Mouse (Mus musculus) splenic B cell, adult 2 months (primary cell): ENCODE results near the gene G6pc.
A peak's percentile ranks its signal among the peaks of the same experiment; 100 is the strongest.
"Not testable (repeated sequence)": the region's sequence is repeated elsewhere in the genome, so short reads cannot be mapped to it uniquely, and the experiment has no call there.

Experiments used
- DNase-seq: peaks from one replicate; pipeline ENCODE4 v3.0.0-alpha.2; 2011; ENCODE audit warnings: low read depth, low spot score
- H3K27me3 ChIP-seq: 2 replicates; pipeline ENCODE4 v1.6.1; 2012; ENCODE audit warnings: mild to moderate bottlenecking, low read length, moderate library complexity, mixed read lengths; ENCODE audit not compliant: control insufficient read depth, poor library complexity, insufficient read depth, severe bottlenecking
- H3K36me3 ChIP-seq: 2 replicates; pipeline ENCODE4 v1.6.1; 2012; ENCODE audit warnings: mild to moderate bottlenecking, low read length, moderate library complexity, mixed read lengths; ENCODE audit not compliant: control insufficient read depth, poor library complexity, insufficient read depth, severe bottlenecking

Gene G6pc

DNA sequence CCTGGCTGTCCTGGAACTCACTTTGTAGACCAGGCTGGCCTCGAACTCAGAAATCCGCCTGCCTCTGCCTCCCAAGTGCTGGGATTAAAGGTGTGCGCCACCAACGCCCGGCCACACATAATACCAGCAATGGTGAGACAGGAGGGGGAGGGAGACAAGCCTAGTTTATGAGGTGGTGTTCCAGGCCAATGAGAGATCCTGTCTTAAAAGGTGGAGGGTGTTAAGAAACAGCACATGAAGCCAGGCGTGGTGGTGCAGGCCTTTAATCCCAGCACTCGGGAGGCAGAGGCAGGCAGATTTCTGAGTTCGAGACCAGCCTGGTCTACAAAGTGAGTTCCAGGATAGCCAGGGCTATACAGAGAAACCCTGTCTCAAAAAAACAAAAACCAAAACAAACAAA, 10.8 kb downstream of the G6pc start:
- H3K36me3 ChIP-seq: not testable (repeated sequence)

DNA sequence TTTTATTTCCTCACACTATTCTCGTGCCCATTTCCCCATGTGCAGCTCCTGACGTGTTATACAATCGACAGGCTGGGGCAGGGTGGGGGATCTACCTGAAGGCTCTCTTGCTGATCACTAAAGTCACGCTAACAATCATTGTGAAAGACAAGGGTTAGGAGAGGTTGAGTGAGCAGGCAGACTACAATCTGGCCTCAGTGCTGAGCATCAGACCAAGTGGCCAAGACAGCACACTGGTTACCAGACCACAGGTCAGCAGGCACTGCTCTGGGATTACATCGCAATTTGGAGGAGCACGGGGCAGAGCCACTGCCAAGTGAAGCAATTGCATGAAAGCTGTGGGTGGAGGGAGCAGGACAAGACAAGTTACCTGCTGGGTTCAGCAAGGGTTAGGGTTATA, 11.6 kb downstream of the G6pc start:
- Histone ChIP-seq H3K36me3 (no peaks in the 10 kb centered on the region), H3K27me3 (no peaks in the 10 kb centered on the region)
- no peak for DNase-seq

More for the DNA sequence above, 10.8 kb downstream of the G6pc start:
- not testable (repeated sequence) for H3K27me3 ChIP-seq, DNase-seq

DNA sequence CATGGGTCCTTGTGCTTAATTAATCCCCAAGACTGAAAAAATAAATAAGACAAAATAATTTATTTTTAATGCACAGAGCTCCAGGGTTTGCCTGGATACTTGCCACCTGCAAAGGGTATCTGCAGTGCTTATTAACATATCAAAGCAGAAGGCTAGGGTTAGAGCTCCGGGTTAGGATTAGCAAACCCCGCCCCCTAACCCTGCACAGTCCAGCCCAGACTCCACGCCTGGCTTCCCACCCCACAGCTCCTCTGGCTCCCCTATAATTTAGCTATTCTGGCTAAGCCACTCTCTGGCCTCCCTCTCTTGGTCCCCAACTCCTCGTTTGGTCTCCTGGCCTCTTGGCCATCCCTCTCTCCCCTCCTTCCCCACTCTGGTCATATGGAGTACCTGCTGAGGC, 14.5 kb downstream of the G6pc start:
- Histone ChIP-seq H3K27me3 (no peaks in the 10 kb centered on the region), H3K36me3 (no peaks in the 10 kb centered on the region)
- DNase-seq: no peak

DNA sequence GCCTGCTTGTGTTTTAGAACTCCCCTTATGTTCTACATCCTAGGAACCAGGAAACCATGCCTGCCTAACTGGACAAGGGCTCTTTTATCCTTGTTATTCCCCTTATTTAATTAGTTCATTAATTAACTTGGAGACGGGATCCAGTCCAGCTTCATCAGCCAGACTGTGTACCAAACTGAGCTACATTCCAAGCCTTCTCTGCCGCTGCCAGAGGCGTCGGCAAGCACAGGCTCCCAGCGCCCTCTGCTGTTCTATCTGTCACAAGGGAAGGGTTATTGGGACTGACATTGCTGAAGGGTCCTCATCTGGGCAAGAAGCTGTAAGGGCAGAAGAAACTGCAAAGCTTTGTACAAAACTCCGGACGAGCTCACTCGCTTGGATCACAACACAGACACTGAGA, 27.7 kb downstream of the G6pc start:
- Histone ChIP-seq H3K27me3 (no peaks in the 10 kb centered on the region), H3K36me3 (no peaks in the 10 kb centered on the region)
- DNase-seq: peak; percentile 58

DNA sequence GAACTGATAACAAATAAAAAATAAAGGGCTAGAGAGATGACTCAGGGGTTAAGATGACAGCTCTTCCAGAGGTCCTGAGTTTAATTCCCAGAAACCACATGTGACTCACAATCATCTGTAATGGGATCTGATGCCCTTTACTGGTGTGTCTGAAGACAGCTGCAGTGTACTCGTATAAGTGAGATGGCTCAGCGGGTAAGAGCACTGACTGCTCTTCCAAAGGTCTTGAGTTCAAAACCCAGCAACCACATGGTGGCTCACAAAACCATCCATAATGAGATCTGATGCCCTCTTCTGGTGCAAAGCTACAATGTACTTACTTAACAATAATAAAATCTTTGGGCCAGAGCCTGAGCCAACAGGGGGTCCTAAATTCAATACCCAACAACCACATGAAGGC, 47.9 kb downstream of the G6pc start:
- DNase-seq: peak; percentile 32
- Histone ChIP-seq H3K36me3 (no peaks in the 10 kb centered on the region; the same call in 1 of the 2 replicates), H3K27me3 (no peaks in the 10 kb centered on the region)

DNA sequence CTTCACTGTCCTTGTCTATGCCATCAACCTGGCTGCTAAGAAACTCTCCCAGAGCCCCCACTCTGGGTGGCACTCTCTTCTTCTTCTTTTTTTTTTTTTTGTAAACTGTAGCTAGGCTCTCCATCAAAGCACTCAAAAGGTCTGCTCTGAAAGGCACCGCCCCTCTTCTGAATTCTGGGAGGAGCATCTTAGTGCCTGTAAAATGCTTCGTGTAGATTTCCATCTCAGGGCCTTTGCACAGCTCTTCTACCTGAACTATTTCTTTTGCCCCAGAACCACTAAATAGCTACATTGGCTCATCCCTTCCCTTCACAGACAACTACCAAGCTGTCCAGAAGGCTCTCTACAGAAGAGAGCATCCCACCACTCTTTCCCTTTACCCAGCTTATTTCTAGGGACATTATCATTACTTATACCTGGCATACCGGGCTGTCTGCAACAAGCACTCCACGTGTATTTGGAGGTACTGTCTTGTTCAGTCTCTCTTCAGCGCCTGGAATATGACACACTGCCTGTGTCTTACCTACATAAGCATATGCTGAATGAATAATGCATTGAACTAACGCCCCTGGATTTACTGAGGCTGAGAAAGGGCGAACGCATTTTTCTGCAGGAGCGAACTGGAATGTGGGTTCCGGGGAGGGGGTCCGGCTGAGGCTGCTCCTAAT, 49.2 kb downstream of the G6pc start:
- DNase-seq: peak; percentile 26
- Histone ChIP-seq H3K36me3 (no peaks in the 10 kb centered on the region), H3K27me3 (no peaks in the 10 kb centered on the region)

DNA sequence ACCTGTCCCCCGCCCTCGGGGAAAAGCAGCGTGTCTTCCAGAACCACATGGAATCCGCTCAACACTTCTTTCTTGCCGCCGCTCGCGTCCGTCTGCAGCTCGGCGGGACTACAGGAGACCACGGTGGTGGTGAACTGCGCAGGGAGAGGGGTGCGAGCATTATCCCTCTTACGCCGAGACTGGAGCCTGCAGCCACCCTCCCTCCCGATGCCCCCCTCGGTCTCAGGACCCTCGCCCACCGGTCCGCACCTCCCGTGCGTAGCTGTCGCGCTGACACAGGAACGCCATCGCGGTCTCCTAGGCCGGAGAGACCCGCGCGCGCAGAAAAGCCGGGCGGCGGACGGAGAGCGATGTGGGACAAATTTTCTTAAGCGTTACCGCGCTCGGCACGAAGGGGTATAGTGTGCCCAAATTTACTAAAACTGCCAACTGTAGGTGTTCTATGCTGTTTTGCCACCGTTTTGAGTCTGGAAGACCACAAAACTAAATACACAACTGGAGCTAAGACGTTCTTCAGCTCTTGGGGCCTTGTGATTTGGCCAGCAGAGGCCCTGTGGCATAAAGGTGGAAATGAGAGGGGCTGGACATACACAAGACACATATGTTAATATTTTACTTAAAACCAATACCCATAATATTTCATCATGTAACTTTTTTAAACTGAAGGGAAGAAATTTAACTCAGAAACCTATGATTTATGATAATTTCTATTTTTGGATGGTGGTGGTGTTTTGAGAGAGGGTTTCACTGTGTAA, 49.9 kb downstream of the G6pc start, which contains the start of gene Aarsd1:
TSS of gene Aarsd1 (minus strand) at position 515 of the 755 bp plus-strand sequence.
- Histone ChIP-seq H3K36me3 (no peaks in the 10 kb centered on the region), H3K27me3 (no peaks in the 10 kb centered on the region)
- peak; percentile 87 for DNase-seq

DNA sequence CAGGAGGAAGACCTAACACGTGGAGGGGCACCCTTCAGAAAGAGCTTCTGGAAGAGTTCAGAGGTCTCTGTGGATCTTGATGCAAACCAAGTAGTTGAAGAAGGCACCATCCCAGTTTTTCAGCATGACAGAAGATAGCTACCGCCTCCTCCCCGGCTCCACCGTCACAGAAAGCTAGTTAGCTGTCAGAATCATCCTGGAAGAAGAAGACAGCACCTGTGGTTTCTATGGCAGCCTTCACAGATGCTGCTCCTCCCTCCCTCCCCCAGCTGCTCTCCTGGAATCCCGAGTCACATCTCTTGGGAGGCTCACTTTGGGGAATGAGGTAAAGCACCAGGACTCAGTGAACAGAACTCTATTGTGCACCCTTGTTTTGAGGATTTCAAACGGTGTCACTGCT, 51.6 kb downstream of the G6pc start:
- no peaks in the 10 kb centered on the region for H3K27me3 ChIP-seq

DNA sequence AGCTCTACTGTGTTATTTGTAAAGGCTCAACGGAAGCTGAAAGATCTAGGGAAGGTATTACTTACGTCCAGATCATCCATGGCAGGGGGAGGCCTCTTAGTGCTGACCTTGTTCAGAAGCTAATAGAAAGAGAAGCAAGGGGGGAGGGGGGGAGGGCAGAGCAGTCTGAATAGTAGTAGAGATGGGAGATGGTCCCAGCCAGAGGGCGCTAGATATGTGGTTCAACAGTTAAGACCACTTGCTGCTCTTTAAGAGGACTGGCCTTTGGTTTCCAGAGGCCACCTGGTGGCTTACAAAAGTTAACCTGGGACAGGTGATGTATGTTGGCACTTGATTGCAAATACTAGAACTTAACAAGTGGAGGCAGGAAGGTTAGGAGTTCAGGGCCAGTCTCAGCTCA, 52.2 kb downstream of the G6pc start:
- DNase-seq: peak; percentile 28
- no peaks in the 10 kb centered on the region for H3K27me3 ChIP-seq
- H3K36me3 ChIP-seq: no peaks in the 10 kb centered on the region

More for the DNA sequence above, 51.6 kb downstream of the G6pc start:
- no peaks in the 10 kb centered on the region for H3K36me3 ChIP-seq
- DNase-seq: no peak

DNA sequence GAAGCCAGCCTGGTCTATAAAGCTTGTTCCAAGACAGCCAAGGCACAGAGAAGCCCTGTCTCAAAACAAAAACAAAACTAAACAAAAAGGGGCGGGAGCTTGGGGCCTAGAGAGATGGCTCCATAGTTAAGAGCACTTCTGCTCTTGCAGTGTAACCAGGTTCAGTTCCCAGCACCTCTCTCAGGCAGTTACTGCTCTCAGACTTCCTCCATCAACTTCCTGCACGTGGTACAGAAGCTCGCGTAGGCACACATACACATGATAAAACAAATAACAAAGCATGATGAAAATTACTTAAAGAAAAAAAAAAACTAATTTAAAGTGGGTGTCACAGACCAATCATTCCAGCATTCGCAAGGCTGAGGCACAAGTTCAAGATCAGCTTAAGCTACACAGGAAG, 52.8 kb downstream of the G6pc start:
- no peak for DNase-seq
- H3K27me3 ChIP-seq: no peaks in the 10 kb centered on the region
- H3K36me3 ChIP-seq: no peaks in the 10 kb centered on the region

DNA sequence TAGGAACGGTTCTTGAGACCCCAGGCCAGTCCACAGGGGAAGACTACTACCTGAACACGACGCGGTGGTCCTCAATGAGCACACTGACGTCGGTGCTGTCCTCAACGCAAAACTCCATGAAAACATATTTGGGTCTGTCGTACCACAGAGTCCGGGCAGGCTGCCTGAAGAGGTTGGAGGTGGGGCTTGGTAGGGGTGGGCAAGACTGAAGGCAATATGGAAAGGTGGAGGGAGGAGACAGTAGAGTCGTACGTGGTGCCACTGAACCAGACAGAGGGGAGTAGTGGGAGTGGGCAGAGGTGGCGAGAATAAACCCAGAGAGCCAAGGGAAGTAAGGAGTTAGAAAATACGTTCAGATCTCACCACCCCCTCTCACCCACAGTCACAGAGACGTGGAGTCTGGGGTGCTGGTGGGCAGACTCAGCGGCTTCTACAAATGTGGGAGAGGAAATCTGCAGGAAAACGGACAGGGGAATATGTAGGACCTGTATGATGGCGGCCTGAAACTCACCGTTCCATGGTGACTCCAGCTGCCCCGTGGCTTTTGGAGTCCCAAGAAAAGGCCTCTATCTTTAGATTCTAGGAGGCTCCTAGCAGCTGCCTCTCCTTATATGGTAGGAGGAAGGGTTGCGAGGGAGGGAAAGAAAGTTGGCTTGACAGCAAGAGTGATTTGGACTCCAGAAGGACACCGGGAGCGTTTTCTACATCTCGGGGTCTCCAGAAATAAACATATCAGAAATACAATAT, 56.9 kb downstream of the G6pc start, which contains the start of gene Gm27029:
TSS of gene Gm27029 (minus strand) at position 692 of the 747 bp plus-strand sequence.
- peak; percentile 15 for DNase-seq
- H3K27me3 ChIP-seq: no peaks in the 10 kb centered on the region
- H3K36me3 ChIP-seq: 0 out of 2 replicates have a peak, but pooled peaks cover 2% of the 10 kb centered on the region

DNA sequence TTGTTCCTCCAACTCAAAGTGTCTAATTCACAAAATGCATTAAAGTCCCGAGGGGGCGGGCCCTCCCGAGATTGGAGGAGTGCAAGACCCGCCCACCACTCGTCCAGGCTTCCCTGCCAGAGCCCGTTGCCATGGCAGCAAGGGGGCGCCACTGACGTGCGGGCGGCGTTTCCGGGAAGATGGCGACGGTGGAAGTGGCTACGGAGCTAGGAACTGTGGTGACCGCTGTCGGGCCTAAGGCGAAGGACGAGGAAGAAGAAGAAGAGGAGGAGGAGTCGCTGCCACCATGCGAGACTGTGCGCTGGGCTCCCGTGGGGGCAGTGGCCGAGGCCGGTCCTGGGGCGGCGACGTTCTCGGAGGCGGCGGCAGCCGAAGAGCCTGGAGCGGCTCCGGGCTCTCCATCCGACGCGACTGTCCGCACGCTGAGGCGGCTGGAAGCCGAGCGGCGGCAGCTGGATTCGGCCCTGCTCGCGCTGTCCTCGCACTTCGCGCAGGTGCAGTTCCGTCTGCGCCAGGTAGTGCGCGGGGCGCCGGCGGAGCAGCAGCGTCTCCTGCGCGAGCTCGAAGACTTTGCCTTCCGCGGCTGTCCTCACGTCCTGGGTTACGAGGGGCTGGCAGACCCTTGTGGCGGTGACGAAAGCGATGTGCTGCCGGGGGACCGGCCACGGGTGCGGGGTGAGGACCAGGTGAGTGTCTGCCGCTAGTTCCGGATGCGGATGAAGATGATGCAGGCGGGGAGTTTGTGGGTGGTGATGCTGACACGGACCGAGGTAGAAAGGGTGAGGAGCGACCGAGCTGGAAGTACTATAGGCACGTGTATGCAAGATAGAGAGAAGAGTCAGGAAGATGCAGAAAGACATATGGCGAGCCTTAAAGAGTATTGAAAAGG, 57.8 kb downstream of the G6pc start, which contains the start of the genes Rundc1 and Ptges3l:
TSS of gene Rundc1 (plus strand) at position 161 of the 889 bp plus-strand sequence.
TSS of gene Ptges3l (minus strand) at position 409 of the 889 bp plus-strand sequence.
- Histone ChIP-seq H3K36me3 (peaks cover 4% of the 10 kb centered on the region; the same call in 1 of the 2 replicates), H3K27me3 (no peaks in the 10 kb centered on the region)
- DNase-seq: peak; percentile 98

DNA sequence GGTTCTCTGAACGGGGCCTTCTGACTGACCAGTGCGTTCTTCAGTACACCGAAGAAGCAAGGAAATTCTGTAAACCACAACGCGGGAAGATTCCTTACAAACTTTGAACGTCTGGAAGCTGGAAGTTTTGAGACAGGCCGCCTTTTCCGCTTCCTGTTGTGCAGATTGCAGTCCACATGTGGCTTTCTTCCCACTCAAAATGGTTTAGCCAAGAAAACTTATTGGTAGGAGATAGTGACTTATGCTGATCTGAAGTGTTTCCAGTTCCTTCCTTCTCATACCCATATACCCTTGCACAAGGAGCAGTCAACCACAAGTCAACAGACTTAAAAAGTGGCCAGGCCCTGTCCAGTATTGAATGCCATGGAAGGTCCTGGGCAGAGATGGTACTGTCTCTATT, 58.8 kb downstream of the G6pc start:
- DNase-seq: no peak
- no peaks in the 10 kb centered on the region for H3K27me3 ChIP-seq
- peaks cover 4% of the 10 kb centered on the region for H3K36me3 ChIP-seq
